Mouse (Mus musculus): ENCODE results near the gene Acin1.
A peak's percentile ranks its signal among the peaks of the same experiment; 100 is the strongest.

DNA sequence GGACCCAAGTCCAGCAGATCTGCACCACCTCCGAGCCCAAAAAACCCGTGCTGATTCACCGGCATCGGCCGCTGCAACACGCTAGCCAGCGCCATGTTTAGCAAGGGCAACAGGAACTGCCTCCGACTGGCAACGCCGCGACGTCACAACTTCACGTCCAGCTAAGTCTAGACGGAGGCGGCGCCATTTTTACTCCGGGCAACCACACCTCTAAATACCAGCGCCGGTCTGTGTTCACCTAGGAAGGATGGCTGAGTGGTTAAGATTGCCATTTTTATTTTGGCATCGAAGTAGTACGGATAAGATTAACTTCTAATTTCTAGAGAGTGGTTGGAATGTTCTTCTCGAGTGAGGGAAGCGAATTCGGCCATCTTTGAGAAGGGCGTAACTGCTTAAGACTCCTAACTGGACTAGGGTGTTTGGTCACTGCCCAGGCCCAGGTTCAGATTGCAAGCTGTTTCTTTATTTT is 68.8 kb downstream of the Acin1 start, which contains the start of gene Psmb5:
- no peak for TF ChIP-seq CTCF (IDR thresholded peaks at IDR 0.05; ENCODE audit: low read depth)
- TF ChIP-seq EP300 (IDR thresholded peaks at IDR 0.05; ENCODE audit: low read depth), result peak; percentile 34; the same call in 1 of the 2 replicates
